Mouse (Mus musculus) erythroblast, embryonic 14.5 days (primary cell): ENCODE data around the gene Azin2.

Source experiments
- GATA1 ChIP-seq: IDR thresholded peaks from 2 replicates; pipeline ENCODE4 v1.6.1; 2012; ENCODE audit warnings: low read length, inconsistent platforms, mixed read lengths
- TAL1 ChIP-seq: IDR thresholded peaks from 3 replicates; pipeline ENCODE4 v1.6.1; 2012; ENCODE audit warnings: low read length, inconsistent platforms, mixed read lengths

- TF ChIP-seq GATA1: no peak
- TF ChIP-seq TAL1: no peak
These were observed 4.9 kb downstream of the Azin2 start for GRCm38 (mm10) chr4:128957155-128957911.
